Mouse (Mus musculus): ENCODE data around the gene Rrp1. TPM values are rescaled to one million over a fixed set of nuclear protein-coding genes. Genes with fewer than 3 reads are reported as not detected.

Gene Rrp1
- polyA plus RNA-seq, 1 experiment from 2014 or later: 328 TPM

DNA sequence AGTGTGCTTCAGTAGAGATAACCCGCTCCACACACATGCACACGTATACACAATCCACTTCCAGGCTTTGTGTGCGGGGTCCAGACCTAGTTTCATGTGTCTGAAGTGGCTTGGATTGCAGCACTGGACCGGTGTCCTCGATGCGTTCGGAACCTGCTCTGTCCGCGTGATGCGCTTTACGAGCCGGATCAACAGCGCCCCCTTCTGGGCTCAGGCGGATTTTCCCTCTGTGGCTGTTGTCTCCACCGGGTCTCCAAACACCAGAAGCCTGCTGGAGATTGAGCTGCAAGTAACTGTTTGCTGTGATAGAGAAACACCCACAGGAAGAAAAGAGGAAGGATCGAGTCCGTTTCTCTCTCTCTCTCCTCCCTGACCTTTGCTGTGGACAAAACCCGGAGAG, 20.8 kb downstream of the Rrp1 start:
- Histone ChIP-seq H3K36me3 (ENCODE audit: insufficient read depth, low read length) (no peaks in the 10 kb centered on the region), H3K9ac (replicated peaks; ENCODE audit: low read length) (no peak overlapping the region), H3K4me2 (replicated peaks; ENCODE audit: low read depth, low read length) (no peak overlapping the region), H3K27me3 (ENCODE audit: insufficient read depth, low read length) (peaks cover 28% of the 10 kb centered on the region), H3K27ac (ENCODE audit: low read length) (no peak overlapping the region), H3K4me1 (ENCODE audit: insufficient read depth, low read length) (0 out of 2 replicates have a peak, but pooled peaks cover 6% of the 10 kb centered on the region), H3K4me3 (ENCODE audit: low read length) (no peak overlapping the region), H3K9me3 (ENCODE audit: low read length) (no peaks in the 10 kb centered on the region)
- ATAC-seq (ENCODE audit: low FRiP score, low TSS enrichment): no peak
- 2% methylated on average over 18 of the region's 18 CpGs for WGBS

GRCm38 (mm10) chr10:78390982-78391470, 21.8 kb downstream of the Rrp1 start:
- ATAC-seq (ENCODE audit: low FRiP score, low TSS enrichment): no peak
- Histone ChIP-seq H3K4me2 (replicated peaks; ENCODE audit: low read depth, low read length) (no peak overlapping the region), H3K36me3 (ENCODE audit: insufficient read depth, low read length) (no peaks in the 10 kb centered on the region), H3K9me3 (ENCODE audit: low read length) (no peaks in the 10 kb centered on the region), H3K4me3 (ENCODE audit: low read length) (no peak overlapping the region), H3K9ac (replicated peaks; ENCODE audit: low read length) (no peak overlapping the region), H3K27ac (ENCODE audit: low read length) (no peak overlapping the region), H3K27me3 (ENCODE audit: insufficient read depth, low read length) (peaks cover 28% of the 10 kb centered on the region), H3K4me1 (ENCODE audit: insufficient read depth, low read length) (0 out of 2 replicates have a peak, but pooled peaks cover 6% of the 10 kb centered on the region)
- 21% methylated on average over 4 of the region's 4 CpGs for WGBS

DNA sequence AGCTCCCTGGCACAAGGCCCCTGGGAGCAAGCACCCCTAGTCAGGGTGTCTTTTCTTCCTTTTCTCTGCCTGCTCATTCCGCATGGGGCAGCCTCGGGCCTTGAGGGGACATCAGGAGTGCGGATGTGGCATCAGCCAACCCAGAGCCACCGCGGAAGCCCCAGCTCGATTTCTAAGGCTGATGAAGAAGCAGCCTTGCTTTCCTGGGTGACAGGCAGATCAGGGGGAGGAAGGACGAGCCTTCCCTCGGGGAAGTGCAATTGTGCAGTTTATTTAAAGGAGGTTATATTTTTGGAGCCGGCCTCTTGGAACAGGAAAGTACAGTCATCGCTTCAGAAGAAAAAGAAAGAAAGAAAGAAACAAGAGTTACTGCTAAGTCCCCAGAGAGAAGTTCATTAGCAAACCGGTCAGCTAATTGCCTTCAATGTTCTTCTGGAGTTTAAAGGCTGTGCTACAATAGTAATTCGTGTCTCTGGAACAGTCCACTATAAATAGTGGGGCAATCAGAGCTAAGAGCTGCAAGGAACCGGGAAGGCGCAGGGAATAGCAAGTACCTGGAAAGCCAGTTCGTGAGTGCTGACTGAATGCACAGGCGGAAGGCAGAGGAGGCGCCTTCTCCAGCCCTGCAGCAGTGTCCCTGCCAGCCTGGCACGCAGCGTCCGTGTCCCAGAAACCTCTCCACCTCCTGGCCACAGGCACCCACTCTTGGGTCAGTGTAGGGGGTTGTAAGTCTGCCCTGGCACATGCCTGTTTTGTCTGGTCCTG, 24.4 kb downstream of the Rrp1 start:
- no peaks in the 10 kb centered on the region for H3K9me3 ChIP-seq (ENCODE audit: low read length)
- ATAC-seq (ENCODE audit: low FRiP score, low TSS enrichment): no peak
- no peak overlapping the region for H3K4me3 ChIP-seq (ENCODE audit: low read length)
- peaks cover 28% of the 10 kb centered on the region for H3K27me3 ChIP-seq (ENCODE audit: insufficient read depth, low read length)
- no peaks in the 10 kb centered on the region for H3K36me3 ChIP-seq (ENCODE audit: insufficient read depth, low read length)
- H3K4me1 ChIP-seq (ENCODE audit: insufficient read depth, low read length): 0 out of 2 replicates have a peak, but pooled peaks cover 6% of the 10 kb centered on the region
- no peak overlapping the region for H3K27ac ChIP-seq (ENCODE audit: low read length)
- H3K4me2 ChIP-seq (replicated peaks; ENCODE audit: low read depth, low read length): no peak overlapping the region; the same call in 1 of the 2 replicates
- H3K9ac ChIP-seq (replicated peaks; ENCODE audit: low read length): no peak overlapping the region
- whole genome bisulfite sequencing: 43% methylated on average over 20 of the region's 20 CpGs

DNA sequence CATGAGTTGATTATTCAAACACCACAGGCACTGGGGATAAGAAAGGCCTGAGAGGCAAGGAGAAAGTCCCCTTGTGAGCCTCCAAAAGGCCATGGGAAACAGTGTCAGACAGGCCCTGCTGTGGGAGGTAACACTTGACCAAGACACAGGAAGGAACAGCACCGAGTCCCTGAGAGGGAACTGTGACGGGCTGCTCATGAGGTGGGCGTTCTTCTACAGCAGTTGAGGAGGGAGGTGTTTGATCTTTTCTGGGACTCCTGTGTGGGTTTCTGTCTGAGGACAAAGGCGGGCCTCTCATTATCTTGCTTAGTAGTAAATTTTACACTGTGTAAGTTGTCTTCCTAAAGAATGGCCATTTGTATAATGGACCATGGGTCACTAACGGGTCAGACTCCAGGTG, 27.3 kb downstream of the Rrp1 start:
- no peaks in the 10 kb centered on the region for H3K9me3 ChIP-seq (ENCODE audit: low read length)
- H3K9ac ChIP-seq (replicated peaks; ENCODE audit: low read length): no peak overlapping the region
- no peaks in the 10 kb centered on the region for H3K36me3 ChIP-seq (ENCODE audit: insufficient read depth, low read length)
- H3K4me1 ChIP-seq (ENCODE audit: insufficient read depth, low read length): 0 out of 2 replicates have a peak, but pooled peaks cover under 1% of the 10 kb centered on the region
- no peak overlapping the region for H3K27ac ChIP-seq (ENCODE audit: low read length)
- 56% methylated on average over 5 of the region's 5 CpGs for WGBS
- no peak overlapping the region for H3K4me2 ChIP-seq (replicated peaks; ENCODE audit: low read depth, low read length)
- H3K27me3 ChIP-seq (ENCODE audit: insufficient read depth, low read length): peaks cover 10% of the 10 kb centered on the region
- no peak for ATAC-seq (ENCODE audit: low FRiP score, low TSS enrichment)
- no peak overlapping the region for H3K4me3 ChIP-seq (ENCODE audit: low read length)

GRCm38 (mm10) chr10:78383567-78383966, 29.3 kb downstream of the Rrp1 start:
- WGBS: 78% methylated on average over 3 of the region's 3 CpGs
- Histone ChIP-seq H3K27ac (ENCODE audit: low read length) (no peak overlapping the region), H3K36me3 (ENCODE audit: insufficient read depth, low read length) (no peaks in the 10 kb centered on the region), H3K4me1 (ENCODE audit: insufficient read depth, low read length) (no peaks in the 10 kb centered on the region), H3K4me2 (replicated peaks; ENCODE audit: low read depth, low read length) (no peak overlapping the region), H3K9ac (replicated peaks; ENCODE audit: low read length) (no peak overlapping the region), H3K4me3 (ENCODE audit: low read length) (no peak overlapping the region), H3K27me3 (ENCODE audit: insufficient read depth, low read length) (no peaks in the 10 kb centered on the region), H3K9me3 (ENCODE audit: low read length) (peaks cover under 1% of the 10 kb centered on the region; the same call in 1 of the 2 replicates)
- ATAC-seq (ENCODE audit: low FRiP score, low TSS enrichment): no peak

- 92% methylated on average over 7 of the region's 7 CpGs for WGBS
- Histone ChIP-seq H3K4me2 (replicated peaks; ENCODE audit: low read depth, low read length) (no peak overlapping the region), H3K27me3 (ENCODE audit: insufficient read depth, low read length) (no peaks in the 10 kb centered on the region), H3K36me3 (ENCODE audit: insufficient read depth, low read length) (no peaks in the 10 kb centered on the region), H3K9ac (replicated peaks; ENCODE audit: low read length) (no peak overlapping the region), H3K9me3 (ENCODE audit: low read length) (peaks cover 3% of the 10 kb centered on the region; the same call in 1 of the 2 replicates), H3K27ac (ENCODE audit: low read length) (no peak overlapping the region), H3K4me1 (ENCODE audit: insufficient read depth, low read length) (no peaks in the 10 kb centered on the region), H3K4me3 (ENCODE audit: low read length) (no peak overlapping the region)
- ATAC-seq (ENCODE audit: low FRiP score, low TSS enrichment): no peak
Measured at GRCm38 (mm10) chr10:78378516-78378915, 34.3 kb downstream of the Rrp1 start.

DNA sequence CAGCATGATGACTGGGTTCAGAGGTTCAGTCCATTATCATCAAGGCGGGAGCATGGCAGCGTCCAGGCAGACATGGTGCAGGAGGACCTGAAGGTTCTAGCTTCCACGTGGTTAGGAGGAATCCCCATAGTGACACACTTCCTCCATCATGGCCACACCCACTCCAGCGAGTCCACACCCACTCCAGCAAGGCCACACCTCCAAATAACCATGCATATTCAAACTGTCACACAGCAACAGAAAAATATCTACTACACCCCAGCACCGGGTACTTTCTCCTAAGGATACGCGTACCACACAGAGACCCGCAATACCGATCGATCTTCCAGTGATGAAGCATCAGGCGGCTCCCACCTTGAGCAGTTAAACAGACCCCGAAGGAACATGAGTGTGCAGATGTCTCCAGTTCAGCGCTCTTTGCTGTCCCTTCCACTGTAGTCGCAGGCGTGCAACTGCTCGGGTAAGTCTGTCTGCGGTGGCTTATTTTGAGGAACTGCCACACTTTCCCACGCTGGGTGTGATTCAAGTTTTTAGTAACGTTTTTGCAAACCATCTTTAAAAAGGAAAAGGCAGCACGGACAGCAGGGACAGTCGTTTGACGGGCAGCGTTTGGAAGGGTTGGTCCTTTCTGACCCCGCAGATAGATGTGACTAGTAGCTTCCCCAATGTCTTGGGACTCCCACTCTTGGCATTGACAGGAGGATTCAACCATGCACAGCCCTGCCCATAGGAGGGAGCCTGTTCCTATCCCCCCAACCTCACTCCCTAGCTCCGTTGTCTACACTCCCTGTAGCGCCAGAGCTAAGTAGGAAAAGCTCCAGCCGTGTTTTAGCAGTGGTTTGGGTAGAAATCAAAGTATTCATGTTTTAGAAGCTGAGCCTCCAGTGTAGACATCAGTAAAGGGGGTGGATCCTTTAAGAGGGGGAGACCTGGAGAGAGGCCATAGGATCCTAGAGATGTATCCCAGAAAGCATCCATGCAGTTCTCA, 39.9 kb downstream of the Rrp1 start:
- H3K9ac ChIP-seq (replicated peaks; ENCODE audit: low read length): no peak overlapping the region
- ATAC-seq (ENCODE audit: low FRiP score, low TSS enrichment): no peak
- H3K4me1 ChIP-seq (ENCODE audit: insufficient read depth, low read length): no peaks in the 10 kb centered on the region
- H3K4me3 ChIP-seq (ENCODE audit: low read length): no peak overlapping the region
- no peaks in the 10 kb centered on the region for H3K9me3 ChIP-seq (ENCODE audit: low read length)
- WGBS: 64% methylated on average over 27 of the region's 27 CpGs
- no peaks in the 10 kb centered on the region for H3K36me3 ChIP-seq (ENCODE audit: insufficient read depth, low read length)
- H3K27me3 ChIP-seq (ENCODE audit: insufficient read depth, low read length): no peaks in the 10 kb centered on the region
- H3K4me2 ChIP-seq (replicated peaks; ENCODE audit: low read depth, low read length): no peak overlapping the region
- no peak overlapping the region for H3K27ac ChIP-seq (ENCODE audit: low read length)

DNA sequence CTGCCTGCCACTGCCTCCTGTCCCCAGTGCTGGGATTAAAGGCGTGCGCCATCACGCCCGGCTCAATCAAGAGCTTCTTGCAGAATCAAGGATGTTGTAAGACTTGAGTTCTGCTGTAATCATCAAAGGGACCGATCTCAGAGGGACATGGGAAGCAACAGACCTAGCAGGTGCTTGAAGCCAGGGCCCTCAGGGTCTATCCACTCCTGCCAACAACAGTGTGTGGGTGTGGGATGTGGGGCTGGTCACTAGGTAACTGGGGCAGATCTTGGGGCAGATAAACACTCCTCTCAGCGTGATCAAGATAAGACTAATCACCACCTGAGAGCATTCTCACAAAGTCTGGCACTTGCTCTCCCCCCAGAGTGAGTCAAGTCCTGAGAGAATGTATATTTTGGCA, 41.1 kb downstream of the Rrp1 start:
- Histone ChIP-seq H3K9ac (replicated peaks; ENCODE audit: low read length) (no peak overlapping the region), H3K9me3 (ENCODE audit: low read length) (no peaks in the 10 kb centered on the region), H3K4me2 (replicated peaks; ENCODE audit: low read depth, low read length) (no peak overlapping the region), H3K27ac (ENCODE audit: low read length) (no peak overlapping the region), H3K27me3 (ENCODE audit: insufficient read depth, low read length) (no peaks in the 10 kb centered on the region), H3K4me3 (ENCODE audit: low read length) (no peak overlapping the region), H3K4me1 (ENCODE audit: insufficient read depth, low read length) (no peaks in the 10 kb centered on the region; the same call in 1 of the 2 replicates), H3K36me3 (ENCODE audit: insufficient read depth, low read length) (no peaks in the 10 kb centered on the region)
- no peak for ATAC-seq (ENCODE audit: low FRiP score, low TSS enrichment)
- 77% methylated on average over 6 of the region's 6 CpGs for WGBS

- no peaks in the 10 kb centered on the region for H3K9me3 ChIP-seq (ENCODE audit: low read length)
- no peaks in the 10 kb centered on the region; the same call in 1 of the 2 replicates for H3K4me1 ChIP-seq (ENCODE audit: insufficient read depth, low read length)
- H3K9ac ChIP-seq (replicated peaks; ENCODE audit: low read length): no peak overlapping the region
- H3K4me2 ChIP-seq (replicated peaks; ENCODE audit: low read depth, low read length): no peak overlapping the region
- 71% methylated on average over 4 of the region's 4 CpGs for WGBS
- H3K27ac ChIP-seq (ENCODE audit: low read length): no peak overlapping the region
- no peaks in the 10 kb centered on the region for H3K27me3 ChIP-seq (ENCODE audit: insufficient read depth, low read length)
- ATAC-seq (ENCODE audit: low FRiP score, low TSS enrichment): no peak
- H3K4me3 ChIP-seq (ENCODE audit: low read length): no peak overlapping the region
- no peaks in the 10 kb centered on the region for H3K36me3 ChIP-seq (ENCODE audit: insufficient read depth, low read length)
Measured at GRCm38 (mm10) chr10:78367586-78367985, 45.3 kb downstream of the Rrp1 start.

Measured in kidney, embryonic 16.5 days (tissue).